Mouse (Mus musculus) cerebellum, postnatal 4 days (tissue): ENCODE measurements at regions not wholly inside any gene's neighbourhood (a gene's known extent, or its start where the extent isn't known, plus 50 kb on each side); places are given as distances from the start of the nearest gene placed in this dataset.
A peak's percentile ranks its signal among the peaks of the same experiment; 100 is the strongest.

Source experiments
- DNase-seq, 2 experiments: peaks; one replicate each; pipeline ENCODE4 v3.0.0; 2022; ENCODE audit warnings: low spot score in 2 of 2, mixed read lengths in 1 of 2

DNA sequence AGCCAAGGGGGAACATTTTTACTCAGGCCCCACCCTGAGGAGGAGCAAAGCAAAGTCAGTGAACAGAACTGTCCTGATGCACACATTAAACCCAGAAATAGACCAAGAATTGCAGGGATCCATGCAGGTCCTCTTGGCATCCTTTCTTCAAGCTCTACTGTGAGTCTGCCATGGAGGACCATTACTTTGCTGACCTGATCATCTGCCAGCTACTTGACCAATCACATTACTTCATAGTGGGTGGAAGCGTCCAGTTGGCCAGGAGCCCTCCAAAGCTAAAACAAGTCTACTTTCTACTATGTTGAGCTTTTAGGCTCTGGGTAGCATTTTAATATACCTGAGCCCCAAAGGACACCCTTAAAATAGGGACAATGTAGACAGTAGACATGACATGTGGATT is 98.6 kb upstream of the Lgalsl start:
- no peak for DNase-seq

DNA sequence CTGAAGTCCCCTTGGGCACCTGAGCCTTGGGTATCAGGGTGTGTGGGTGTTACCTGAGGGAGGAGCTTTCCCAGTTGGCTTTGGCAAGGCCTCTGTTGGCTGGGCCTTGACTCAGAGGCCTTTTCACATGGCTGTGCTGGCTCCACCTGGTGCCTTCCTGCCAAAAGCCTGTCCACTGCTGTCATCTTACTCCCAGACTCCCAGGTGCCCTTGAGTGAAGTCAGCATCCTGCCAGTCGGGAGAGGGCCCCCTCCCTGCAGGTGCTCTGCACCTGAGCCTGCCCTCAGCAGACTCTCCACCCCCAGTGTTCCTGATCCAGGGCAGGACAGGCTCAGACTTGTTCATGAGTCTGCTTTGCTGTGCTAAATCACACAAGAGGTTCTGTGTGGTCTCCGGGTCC is 99.2 kb upstream of the Lgalsl start:
- no peak for DNase-seq

DNA sequence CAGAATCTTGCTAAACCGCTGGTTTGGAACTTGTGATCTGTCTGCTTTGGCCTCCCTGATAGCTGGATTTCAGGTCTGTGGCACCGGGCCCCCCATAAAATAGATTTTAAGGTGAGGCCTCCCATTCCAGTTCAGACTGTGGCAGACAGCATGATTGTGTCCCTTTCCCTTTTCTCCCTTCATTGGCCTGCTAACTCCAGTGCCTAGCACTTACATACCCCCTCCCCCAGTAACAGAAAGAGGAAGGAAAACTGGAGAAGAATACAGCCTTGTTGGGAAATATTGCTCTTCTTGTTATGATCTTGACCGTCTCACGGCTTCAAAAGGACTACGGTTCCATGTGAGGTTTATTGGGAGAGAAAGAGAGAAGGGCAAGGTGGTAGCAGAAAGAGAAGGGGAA is 99.7 kb upstream of the Lgalsl start:
- no peak for DNase-seq

DNA sequence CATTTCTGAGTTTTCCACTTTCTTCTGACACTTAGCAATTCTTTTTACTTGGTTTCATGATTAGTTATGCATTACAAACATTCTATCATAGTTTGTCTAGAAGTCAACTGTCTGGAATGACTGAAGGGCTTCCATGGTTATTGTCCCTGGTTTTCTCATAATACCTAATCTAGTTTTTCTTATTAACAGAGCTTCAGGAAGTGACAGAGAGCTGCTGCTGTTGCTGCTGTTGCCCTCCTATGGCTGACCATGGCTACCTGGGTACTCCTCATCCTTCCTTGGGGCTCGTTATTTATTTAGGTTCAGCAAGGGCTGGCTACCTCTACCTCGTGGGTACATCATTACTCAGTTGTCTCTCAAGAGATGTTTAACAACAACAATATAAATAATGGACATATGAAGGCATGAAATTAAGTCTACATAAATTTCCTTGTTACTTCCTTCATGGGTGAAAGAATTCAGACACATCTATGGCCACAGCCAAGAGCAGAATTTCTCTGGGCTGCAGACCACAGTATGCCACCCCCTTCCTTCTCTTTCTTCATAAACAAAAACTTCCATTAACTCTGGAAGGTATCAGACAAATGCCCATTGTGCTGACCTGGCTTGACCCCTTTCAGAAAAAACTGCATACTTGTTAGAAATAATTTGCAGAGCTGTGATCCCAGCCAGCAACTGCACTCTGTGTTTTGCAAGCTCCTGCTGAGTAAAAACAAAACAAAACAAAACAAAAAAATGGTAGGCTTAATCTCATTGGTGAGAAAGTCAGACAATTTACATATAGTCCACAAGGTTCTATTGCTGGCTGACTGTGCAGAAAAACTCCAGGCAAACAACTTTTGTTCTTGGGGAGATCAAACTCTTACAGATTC is 103.6 kb upstream of the Lgalsl start:
- no peak for DNase-seq

DNA sequence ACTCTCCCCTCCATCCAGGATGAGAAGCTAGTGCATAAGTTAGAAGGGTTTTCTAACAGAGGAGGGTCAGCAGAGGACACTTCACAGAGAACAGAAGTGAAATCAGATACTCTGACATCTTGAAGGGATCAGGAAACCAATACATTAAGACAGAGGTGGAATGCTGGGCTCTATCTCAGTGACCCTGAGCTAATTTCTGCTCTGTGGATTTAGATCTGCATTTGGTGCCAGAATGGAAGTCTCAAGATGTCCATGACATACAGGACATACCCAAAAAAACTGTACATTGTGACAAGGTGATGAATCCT is 104.2 kb upstream of the Lgalsl start:
- no peak for DNase-seq

DNA sequence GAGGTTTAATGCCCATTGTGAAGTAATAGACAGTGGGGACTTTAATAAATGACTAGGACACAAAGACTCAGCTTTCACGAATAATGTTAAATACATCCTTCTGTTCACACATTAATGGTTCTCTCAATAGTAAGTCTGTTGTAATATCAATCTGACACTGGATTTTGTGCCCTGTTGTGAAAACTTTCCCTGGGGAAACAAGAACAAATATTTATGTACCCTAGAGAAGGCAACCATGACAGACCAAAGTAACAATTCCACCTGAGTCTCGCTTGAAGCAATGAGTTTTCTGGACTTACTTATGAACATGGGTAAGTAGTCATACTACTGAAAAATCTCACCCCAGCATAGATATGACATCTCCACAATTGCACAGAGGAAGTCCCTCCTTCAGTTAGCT is 105.1 kb upstream of the Lgalsl start:
- DNase-seq, result no peak

DNA sequence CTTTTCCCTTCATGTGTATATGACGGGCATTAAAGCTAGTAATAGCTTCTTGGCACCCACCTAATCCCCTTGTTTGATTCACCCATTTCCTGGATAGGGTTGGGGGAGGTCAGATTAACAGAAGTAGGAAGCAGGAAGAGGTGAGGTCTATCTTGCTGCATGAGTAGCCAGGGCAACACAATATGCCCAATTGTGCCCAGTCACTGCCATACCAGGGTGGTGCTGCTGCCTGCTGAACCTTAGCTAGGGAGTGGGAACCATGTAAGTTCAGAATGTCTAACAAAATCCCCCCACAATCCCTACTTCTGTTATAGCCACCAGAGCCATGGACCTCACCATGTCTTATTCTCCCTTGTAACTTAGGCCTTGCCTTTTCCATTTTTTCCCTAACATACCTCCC is 106.1 kb upstream of the Lgalsl start:
- DNase-seq, result no peak

DNA sequence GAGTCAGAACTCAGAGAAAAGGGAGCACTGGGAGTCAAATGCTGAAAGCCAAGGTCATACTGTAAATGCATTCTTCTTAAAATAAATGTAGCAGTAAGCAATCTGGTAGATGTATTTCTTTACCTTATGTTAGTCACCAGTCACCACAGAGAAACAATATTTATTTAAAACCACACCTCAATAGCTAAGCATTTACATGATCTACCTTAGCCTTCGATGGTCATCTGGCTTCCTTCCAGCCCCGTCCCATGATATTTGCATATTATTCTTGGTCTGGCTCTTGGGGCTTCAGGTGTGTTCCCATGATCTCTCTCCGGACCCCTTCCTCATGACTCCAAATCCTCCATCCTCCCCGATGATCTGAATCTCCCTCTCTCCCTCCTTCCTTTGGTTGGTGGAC is 107.1 kb upstream of the Lgalsl start:
- no peak for DNase-seq

DNA sequence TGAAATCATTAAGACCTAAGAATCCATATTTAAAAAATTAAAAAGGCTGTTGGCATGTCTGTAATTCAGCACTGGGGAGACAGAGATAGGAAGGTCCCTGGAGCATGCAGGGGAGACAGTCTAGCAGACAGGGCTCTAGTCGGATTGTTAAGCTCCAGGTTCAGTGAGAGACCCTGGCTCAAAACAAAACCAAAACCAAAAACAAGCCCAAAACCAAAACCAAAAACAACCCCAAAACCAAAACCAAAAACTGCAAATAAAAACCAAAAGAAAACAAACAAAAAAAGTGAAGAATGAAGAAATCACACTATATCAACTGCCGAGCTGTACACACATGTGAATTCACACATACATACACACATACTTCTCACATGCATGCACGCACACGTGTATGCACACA is 108.8 kb upstream of the Lgalsl start:
- DNase-seq, result no peak

DNA sequence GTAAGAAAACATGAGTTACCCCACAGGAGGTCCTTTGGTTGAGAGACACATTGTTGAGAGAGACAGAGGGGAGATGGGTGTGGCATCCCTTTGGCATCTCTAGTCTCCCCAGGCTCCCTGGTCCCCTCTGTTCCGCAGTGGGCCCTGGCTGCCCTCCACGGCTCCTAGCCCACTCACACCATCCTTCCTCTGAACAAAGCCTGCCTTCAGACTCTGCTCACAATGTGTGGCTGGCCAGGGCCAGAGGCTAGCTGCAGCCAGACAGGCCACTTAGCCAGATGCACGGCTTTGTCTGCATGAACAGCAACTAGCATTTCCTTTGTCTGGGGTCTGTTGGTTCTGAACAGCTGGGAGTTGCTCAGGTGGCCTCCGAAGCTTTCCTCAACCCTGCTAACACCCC is 110.7 kb upstream of the Lgalsl start:
- DNase-seq, result peak; percentile 46 to 63

DNA sequence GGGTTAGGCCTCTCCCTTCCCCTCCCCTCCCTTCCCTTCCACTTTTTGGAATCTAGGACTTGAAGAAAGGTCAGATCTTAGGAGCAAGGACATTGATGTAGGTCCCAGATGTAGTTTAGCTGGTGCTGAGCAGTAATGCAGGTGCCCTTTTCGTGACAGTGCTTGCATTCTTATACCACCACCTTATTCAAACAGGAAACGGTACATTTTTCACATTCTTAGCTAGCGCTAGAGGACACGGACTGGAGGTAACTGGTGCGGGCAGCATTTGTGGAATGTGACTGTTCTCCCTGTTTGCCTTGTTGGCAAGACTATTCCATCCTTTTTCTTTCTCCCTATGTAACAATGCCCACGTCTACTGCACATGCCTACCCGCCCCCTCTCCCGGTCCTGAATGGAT is 124.7 kb upstream of the Lgalsl start:
- DNase-seq, result no peak

DNA sequence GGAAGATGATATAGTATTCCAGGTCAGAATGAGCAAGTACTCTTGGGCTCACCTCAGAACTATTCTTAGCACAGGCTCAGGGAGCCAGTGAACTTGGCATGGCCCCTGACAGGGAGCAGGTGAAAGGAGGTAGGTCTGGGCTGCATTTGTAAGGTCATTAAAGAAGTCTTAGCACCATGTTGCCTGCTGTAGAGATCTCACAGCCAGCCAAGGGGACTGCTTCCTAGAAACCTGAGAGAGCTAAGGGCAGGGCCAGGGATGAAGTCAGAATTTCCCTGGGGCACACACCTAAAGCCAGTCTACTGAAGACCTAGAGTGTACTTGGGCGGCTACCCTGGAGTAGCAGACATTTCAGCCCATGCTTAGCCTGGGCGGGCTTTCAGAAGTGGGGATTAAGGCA is 126.9 kb upstream of the Lgalsl start:
- DNase-seq, result no peak

DNA sequence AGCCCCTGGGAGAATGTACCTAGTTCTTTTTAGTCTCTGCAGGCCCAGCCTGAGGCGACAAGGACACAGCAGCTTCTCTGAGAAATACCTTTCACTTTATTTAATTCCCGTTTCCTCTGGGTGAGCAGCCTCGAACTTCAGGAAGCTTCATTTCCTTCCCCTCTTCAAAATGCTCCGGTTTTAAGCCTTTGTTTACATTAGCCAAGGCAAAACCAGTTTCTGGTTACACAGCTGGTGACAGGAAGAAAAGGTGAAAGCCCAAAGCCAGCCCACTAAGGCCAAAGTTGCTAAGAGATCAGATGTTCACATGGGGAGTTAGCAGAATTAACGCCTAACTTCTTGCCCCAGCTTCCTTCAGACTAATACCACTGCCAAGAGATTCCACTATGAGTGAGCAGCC is 127.4 kb upstream of the Lgalsl start:
- no peak for DNase-seq

DNA sequence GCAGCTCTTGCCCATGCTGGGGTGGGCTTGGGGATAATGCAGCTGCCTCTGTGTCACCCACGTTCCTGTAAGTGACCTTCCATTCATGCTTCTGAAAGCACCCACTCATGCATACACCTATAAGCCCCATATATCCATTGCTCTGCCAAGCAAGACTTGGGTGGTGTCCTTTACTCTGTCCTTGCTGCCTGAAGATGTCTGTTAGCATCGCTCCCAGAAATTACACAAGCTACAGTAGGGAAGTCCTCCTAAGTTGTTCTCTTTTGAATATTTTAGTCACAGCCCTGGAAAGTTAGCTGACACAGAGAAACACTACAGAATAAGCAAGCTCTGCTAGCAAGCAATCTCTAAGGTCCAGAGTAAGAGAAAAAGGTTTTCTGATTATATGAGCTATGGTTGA is 129.2 kb upstream of the Lgalsl start:
- DNase-seq, result no peak

DNA sequence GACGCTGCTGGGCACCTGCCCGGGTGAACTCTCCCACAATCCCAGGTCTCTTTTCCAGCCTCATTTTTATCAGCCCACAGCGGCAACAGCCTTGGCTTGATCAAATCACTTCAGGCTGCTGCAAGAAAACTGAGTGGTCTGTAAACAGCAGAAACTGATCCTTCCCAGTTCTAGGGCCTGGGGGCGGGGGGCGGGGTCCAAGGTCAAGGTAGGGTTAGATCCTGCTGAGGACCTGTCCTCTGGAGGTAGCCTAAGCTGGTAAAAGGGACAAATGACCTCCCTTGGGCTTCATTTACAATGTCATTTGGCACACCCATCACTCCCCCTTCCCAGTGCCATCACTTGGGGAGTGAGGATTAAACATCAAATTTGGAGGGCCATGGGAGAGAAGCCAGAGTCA is 129.9 kb upstream of the Lgalsl start:
- no peak for DNase-seq

DNA sequence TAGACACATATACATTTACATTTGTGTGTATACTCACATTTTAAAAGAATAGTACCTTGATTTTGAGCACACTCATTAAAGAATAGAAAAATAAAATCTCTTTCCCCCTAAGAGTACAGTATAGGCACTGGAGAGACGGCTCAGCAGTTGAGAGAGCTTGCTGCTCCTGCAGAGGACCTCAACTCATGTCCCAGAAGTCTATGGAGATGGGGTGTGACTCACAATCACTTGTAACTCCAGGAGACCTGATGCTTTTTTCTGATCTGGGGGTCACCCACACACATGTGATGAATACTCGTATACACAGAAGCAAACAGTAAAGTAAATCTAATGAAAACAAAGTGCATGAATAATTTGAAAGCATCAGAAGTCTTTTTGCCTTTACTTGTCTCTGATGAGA is 129.5 kb upstream of the Peli1 start:
- DNase-seq, result no peak

DNA sequence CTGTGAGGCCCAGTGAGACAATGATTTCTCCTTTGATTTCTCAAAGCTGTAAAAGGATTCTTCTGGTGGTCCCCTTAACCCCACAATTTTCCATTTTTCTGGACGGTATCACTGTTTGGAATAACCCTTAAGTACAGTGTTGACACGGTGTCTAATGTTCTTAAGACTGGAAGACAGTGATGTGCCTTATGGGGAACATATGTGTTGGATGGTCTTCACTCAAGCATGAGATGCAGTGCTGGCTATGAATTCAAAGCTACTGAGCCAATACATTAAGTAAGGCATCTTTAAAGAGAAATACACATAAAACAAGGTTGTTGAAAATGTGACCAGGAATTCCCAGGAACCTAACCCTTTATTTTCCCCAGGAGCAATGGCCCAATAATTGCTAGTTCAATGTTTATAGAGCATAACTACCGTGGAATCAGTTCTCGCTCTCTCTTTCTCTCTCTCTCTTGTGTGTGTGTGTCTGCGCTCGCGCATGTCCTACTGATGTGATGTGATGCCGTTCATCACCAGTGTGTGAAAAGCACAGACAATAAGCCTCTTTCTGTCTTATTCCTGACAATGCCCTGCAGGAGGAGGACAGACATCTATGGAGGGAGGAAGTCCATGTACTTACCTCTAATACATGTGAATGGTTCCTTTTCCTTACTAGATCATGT is 125.4 kb upstream of the Peli1 start:
- no peak for DNase-seq

DNA sequence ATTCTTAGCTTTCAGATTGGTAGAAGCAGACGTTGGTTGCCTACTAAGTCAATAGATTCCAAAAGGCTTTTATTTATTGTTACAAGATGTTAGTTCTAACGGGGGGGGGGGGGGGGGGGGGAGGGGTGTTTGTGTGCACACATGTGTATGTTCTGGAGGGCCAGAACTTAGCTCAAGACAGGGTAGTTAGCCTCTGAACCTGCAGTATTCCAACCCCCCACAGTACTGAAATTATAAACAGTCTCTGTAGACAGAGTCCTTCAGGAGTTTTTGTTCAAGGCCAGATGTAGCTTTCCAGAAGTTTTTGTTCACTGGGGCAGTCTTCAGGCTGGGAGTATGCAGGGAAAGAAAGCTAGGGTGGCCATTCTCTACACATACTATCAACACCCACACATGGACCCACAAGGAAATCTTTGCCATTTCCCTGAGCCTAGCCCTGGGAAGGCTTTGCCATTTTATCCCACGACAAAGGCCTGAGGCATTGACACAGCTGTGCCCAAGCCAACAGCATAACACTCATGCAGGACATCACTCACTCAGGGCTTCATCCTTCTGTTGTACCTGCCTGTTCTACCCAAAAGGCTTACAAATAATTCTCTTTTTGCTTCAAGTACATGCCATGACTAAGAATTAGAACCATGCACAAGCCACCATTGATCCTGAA is 123.6 kb upstream of the Peli1 start:
- DNase-seq, result no peak

DNA sequence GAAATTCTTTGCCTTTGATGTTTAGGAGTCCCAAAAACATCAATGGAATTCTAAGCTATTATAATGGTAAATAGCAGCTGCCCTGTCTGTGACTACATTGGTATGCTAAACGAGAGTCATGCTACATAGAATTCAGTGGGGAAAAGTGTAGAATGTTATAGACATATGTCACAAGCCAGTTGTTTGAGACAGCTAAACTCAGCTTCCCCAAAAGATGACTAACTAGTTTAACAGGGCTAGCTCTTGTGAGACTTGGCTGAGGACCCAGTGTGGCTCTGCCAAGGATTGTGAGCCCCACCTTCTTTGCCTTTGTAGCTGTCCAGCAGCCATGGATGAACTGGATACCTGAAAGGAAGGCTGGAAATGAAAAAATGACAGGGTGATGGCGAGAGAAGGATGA is 122.8 kb upstream of the Peli1 start:
- DNase-seq, result no peak

DNA sequence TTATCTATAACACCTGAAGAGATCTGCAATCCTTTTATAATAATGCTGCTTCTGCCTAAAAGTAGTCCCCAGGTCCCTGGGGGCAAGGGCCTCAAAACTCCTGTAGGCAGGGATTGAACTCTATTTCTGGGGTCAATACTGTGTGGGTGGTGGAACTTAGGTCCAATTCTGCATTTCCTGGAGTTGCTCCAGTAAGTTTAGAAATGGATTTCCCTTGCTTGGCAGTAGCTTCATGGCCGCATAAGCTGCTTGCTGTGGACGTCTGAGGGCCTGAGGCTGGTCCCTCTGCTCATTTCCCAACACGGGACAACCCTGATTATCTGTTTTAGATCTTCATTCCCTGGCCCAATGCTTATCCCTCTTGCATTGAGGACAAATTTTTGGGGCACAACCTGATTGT is 118.0 kb upstream of the Peli1 start:
- no peak for DNase-seq

DNA sequence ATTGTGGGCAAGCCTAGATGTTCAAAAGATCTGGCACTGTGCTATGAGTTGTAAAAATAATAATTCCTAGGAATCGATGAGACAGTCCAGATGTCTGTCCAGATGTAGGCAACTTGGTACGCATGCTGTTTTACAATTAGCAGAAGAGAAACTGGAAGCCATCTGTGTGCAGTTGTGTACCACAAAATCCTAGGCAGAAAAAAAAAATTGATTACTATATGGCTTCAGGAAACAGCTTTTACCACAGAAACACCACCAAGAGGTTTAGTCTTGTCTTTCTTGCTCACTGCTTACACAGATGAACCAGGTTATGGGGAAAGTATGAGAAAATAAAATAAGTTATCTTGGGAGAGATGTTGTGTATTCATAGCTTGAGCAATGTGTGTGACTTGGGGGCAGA is 109.5 kb upstream of the Peli1 start:
- no peak for DNase-seq

DNA sequence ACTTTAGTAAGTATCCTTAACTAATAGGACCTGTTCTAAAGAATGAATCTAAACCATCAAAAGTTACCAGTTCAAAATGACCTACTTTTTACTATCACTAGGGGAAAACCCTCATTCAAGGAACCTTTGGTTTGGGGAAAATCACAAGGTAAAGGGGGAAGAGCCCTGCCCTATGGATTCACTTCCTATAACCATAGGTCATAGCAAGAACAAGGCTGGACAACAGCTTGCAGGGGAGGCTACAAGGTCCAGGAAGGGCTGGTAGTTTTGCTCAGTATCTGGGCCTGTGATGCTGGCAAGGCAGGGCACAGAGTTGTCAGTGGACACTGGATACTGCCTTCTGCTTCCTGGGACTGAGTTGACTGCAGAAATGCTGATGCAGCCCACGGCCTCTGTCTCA is 109.1 kb upstream of the Peli1 start:
- no peak for DNase-seq

DNA sequence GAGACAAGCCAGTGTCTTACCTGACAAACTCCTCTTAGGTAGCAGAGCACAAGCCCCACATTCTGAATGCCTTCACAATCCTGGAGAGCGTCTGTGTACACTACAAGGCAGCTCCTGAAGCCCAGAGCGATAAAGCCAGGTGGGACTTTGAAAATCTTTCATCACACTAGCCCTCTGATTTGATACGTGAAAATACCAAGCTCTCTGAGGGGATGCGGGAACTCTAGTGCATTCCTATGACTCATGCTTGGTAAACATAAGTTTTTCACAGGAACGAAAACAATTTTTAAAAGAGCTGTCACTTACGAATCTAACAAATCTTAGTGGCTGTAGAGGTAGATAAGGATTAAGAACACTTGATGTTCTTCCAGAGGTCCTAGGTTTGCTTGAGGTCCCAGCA is 108.6 kb upstream of the Peli1 start:
- DNase-seq, result no peak
